Mouse (Mus musculus) hindbrain, embryonic 12.5 days (tissue): ENCODE measurements around the gene Nuak2. TPM values are rescaled to one million over a fixed set of nuclear protein-coding genes. Genes with fewer than 3 reads are reported as not detected.

Experiments
- ATAC-seq: fragments of 200-750 bp; cut with Nextera tagmentation; 2 replicates; pipeline ENCODE4 v1.8.0; 2017; ENCODE audit warnings: moderate TSS enrichment; ENCODE audit not compliant: low FRiP score
- H3K27ac ChIP-seq: fragments of 300-500 bp; sonication (generic); 2 replicates; pipeline ENCODE4 v1.5.1; 2016; ENCODE audit warnings: mild to moderate bottlenecking
- H3K27me3 ChIP-seq: fragments of 300-500 bp; sonication (generic); 2 replicates; pipeline ENCODE4 v1.6.1; 2016; ENCODE audit warnings: mild to moderate bottlenecking
- H3K36me3 ChIP-seq: fragments of 300-500 bp; sonication (generic); 2 replicates; pipeline ENCODE4 v1.6.1; 2016; ENCODE audit warnings: mild to moderate bottlenecking
- H3K4me1 ChIP-seq: fragments of 300-500 bp; sonication (generic); 2 replicates; pipeline ENCODE4 v1.6.1; 2016
- H3K4me2 ChIP-seq: fragments of 300-500 bp; sonication (generic); replicated peaks from 2 replicates; pipeline ENCODE4 v1.6.1; 2016; ENCODE audit warnings: mild to moderate bottlenecking
- H3K4me3 ChIP-seq: fragments of 300-500 bp; sonication (generic); 2 replicates; pipeline ENCODE4 v1.5.1; 2016; ENCODE audit warnings: mild to moderate bottlenecking
- H3K9ac ChIP-seq: fragments of 300-500 bp; sonication (generic); 2 replicates; pipeline ENCODE4 v1.6.1; 2016; ENCODE audit warnings: mild to moderate bottlenecking, moderate library complexity
- H3K9me3 ChIP-seq: fragments of 300-500 bp; sonication (generic); replicated peaks from 2 replicates; pipeline ENCODE4 v1.6.1; 2016; ENCODE audit warnings: mild to moderate bottlenecking
- WGBS: fragments of 180-500 bp; shearing (Covaris S2); methylation state at CpG from one replicate; pipeline ENCODE4 v1.1.7; 2016; 5-methylcytosine and 5-hydroxymethylcytosine counted together
- polyA plus RNA-seq: library from polyadenylated mRNA; unstranded; fragments of >200 nt; fragmentation: Nextera tagmentation; extraction: Ambion mirVana; gene quantifications from 2 replicates; pipeline ENCODE4 v1.2.1, GENCODE M21; 2016

Gene Nuak2
- polyA plus RNA-seq, 1 experiment from 2014 or later: 30.0 TPM

- Histone ChIP-seq H3K9me3 (no peaks in the 10 kb centered on the region), H3K4me2 (no peak overlapping the region), H3K27ac (no peak overlapping the region), H3K9ac (no peak overlapping the region), H3K4me1 (peaks cover 17% of the 10 kb centered on the region), H3K4me3 (no peak overlapping the region), H3K36me3 (peaks cover 21% of the 10 kb centered on the region), H3K27me3 (no peaks in the 10 kb centered on the region)
- WGBS: 90% methylated on average over 7 of the region's 7 CpGs
- ATAC-seq: no peak
Measured at GRCm38 (mm10) chr1:132364896-132365557, 49.1 kb downstream of the Nuak2 start.

- H3K4me1 ChIP-seq: peaks cover 19% of the 10 kb centered on the region
- no peaks in the 10 kb centered on the region for H3K27me3 ChIP-seq
- no peaks in the 10 kb centered on the region for H3K9me3 ChIP-seq
- ATAC-seq: no peak
- no peak overlapping the region for H3K4me3 ChIP-seq
- H3K27ac ChIP-seq: no peak overlapping the region
- H3K36me3 ChIP-seq: peaks cover 17% of the 10 kb centered on the region
- H3K4me2 ChIP-seq: no peak overlapping the region
- H3K9ac ChIP-seq: no peak overlapping the region
- WGBS: 53% methylated on average over 4 of the region's 4 CpGs
Measured at GRCm38 (mm10) chr1:132365645-132366044, 49.7 kb downstream of the Nuak2 start.

GRCm38 (mm10) chr1:132366235-132366634, 50.3 kb downstream of the Nuak2 start:
- no peak overlapping the region for H3K9ac ChIP-seq
- peaks cover 13% of the 10 kb centered on the region for H3K36me3 ChIP-seq
- 53% methylated on average over 8 of the region's 8 CpGs for WGBS
- no peak overlapping the region for H3K4me3 ChIP-seq
- no peaks in the 10 kb centered on the region for H3K27me3 ChIP-seq
- peak overlapping the region; percentile 23; the same call in 1 of the 2 replicates for H3K27ac ChIP-seq
- H3K4me2 ChIP-seq: no peak overlapping the region
- H3K4me1 ChIP-seq: peaks cover 24% of the 10 kb centered on the region
- no peak for ATAC-seq
- no peaks in the 10 kb centered on the region for H3K9me3 ChIP-seq

GRCm38 (mm10) chr1:132366937-132367336, 51.0 kb downstream of the Nuak2 start:
- H3K9ac ChIP-seq: peak overlapping the region; percentile 46
- H3K27me3 ChIP-seq: no peaks in the 10 kb centered on the region
- H3K4me3 ChIP-seq: peak overlapping the region; percentile 4; the same call in 1 of the 2 replicates
- H3K4me2 ChIP-seq: no peak overlapping the region
- peaks cover 31% of the 10 kb centered on the region for H3K4me1 ChIP-seq
- WGBS: 72% methylated on average over 6 of the region's 6 CpGs
- H3K27ac ChIP-seq: peak overlapping the region; percentile 30; the same call in 1 of the 2 replicates
- no peaks in the 10 kb centered on the region for H3K9me3 ChIP-seq
- ATAC-seq: 0 out of 2 replicates have a peak, but pooled peaks have one; percentile 23
- peaks cover 10% of the 10 kb centered on the region for H3K36me3 ChIP-seq

- H3K9me3 ChIP-seq: no peaks in the 10 kb centered on the region
- no peaks in the 10 kb centered on the region for H3K27me3 ChIP-seq
- peaks cover 41% of the 10 kb centered on the region for H3K4me1 ChIP-seq
- H3K4me2 ChIP-seq: no peak overlapping the region
- ATAC-seq: peak; percentile 85
- peaks cover 10% of the 10 kb centered on the region for H3K36me3 ChIP-seq
- no peak overlapping the region for H3K9ac ChIP-seq
- H3K4me3 ChIP-seq: no peak overlapping the region
- 36% methylated on average over 7 of the region's 7 CpGs for WGBS
- H3K27ac ChIP-seq: no peak overlapping the region
Measured at GRCm38 (mm10) chr1:132367692-132368506, 52.0 kb downstream of the Nuak2 start.

GRCm38 (mm10) chr1:132370681-132371173, 54.8 kb downstream of the Nuak2 start:
- H3K27me3 ChIP-seq: no peaks in the 10 kb centered on the region
- peaks cover 66% of the 10 kb centered on the region for H3K4me1 ChIP-seq
- WGBS: 80% methylated on average over 9 of the region's 9 CpGs
- no peak overlapping the region for H3K4me2 ChIP-seq
- H3K36me3 ChIP-seq: peaks cover 7% of the 10 kb centered on the region
- ATAC-seq: no peak
- H3K9ac ChIP-seq: peak overlapping the region; percentile 32; the same call in 1 of the 2 replicates
- H3K9me3 ChIP-seq: no peaks in the 10 kb centered on the region
- peak overlapping the region; percentile 82 for H3K27ac ChIP-seq
- H3K4me3 ChIP-seq: no peak overlapping the region

GRCm38 (mm10) chr1:132371298-132372081, 55.6 kb downstream of the Nuak2 start:
- WGBS: 47% methylated on average over 8 of the region's 8 CpGs
- H3K27me3 ChIP-seq: no peaks in the 10 kb centered on the region
- H3K36me3 ChIP-seq: peaks cover 7% of the 10 kb centered on the region
- peaks cover 65% of the 10 kb centered on the region for H3K4me1 ChIP-seq
- no peaks in the 10 kb centered on the region for H3K9me3 ChIP-seq
- peak overlapping the region; percentile 2; the same call in 1 of the 2 replicates for H3K9ac ChIP-seq
- H3K4me3 ChIP-seq: no peak overlapping the region
- no peak for ATAC-seq
- no peak overlapping the region; the same call in 1 of the 2 replicates for H3K4me2 ChIP-seq
- peak overlapping the region; percentile 82 for H3K27ac ChIP-seq

- 0 out of 2 replicates have a peak, but pooled peaks have one; percentile 31 for ATAC-seq
- peaks cover 67% of the 10 kb centered on the region for H3K4me1 ChIP-seq
- no peaks in the 10 kb centered on the region for H3K9me3 ChIP-seq
- H3K27me3 ChIP-seq: no peaks in the 10 kb centered on the region
- peak overlapping the region; percentile 33; the same call in 1 of the 2 replicates for H3K9ac ChIP-seq
- no peak overlapping the region for H3K4me3 ChIP-seq
- peaks cover 7% of the 10 kb centered on the region for H3K36me3 ChIP-seq
- WGBS: 67% methylated on average over 5 of the region's 5 CpGs
- 0 out of 2 replicates have a peak overlapping the region, but pooled peaks have one; percentile 15 for H3K4me2 ChIP-seq
- peak overlapping the region; percentile 82 for H3K27ac ChIP-seq
Measured at GRCm38 (mm10) chr1:132372354-132372753, 56.4 kb downstream of the Nuak2 start.

GRCm38 (mm10) chr1:132372896-132373534, 57.1 kb downstream of the Nuak2 start:
- no peak for ATAC-seq
- H3K4me1 ChIP-seq: peaks cover 73% of the 10 kb centered on the region
- H3K9ac ChIP-seq: peak overlapping the region; percentile 33; the same call in 1 of the 2 replicates
- H3K4me2 ChIP-seq: no peak overlapping the region
- H3K4me3 ChIP-seq: no peak overlapping the region
- H3K36me3 ChIP-seq: peaks cover 13% of the 10 kb centered on the region
- H3K27ac ChIP-seq: peak overlapping the region; percentile 82
- WGBS: 86% methylated on average over 6 of the region's 6 CpGs
- H3K27me3 ChIP-seq: no peaks in the 10 kb centered on the region
- no peaks in the 10 kb centered on the region for H3K9me3 ChIP-seq

- Histone ChIP-seq H3K4me1 (peaks cover 73% of the 10 kb centered on the region), H3K4me2 (no peak overlapping the region), H3K4me3 (no peak overlapping the region), H3K27ac (peak overlapping the region; percentile 82), H3K36me3 (peaks cover 22% of the 10 kb centered on the region), H3K27me3 (no peaks in the 10 kb centered on the region), H3K9ac (no peak overlapping the region), H3K9me3 (no peaks in the 10 kb centered on the region)
- ATAC-seq: no peak
- 58% methylated on average over 5 of the region's 5 CpGs for WGBS
Measured at GRCm38 (mm10) chr1:132374140-132374872, 58.4 kb downstream of the Nuak2 start.

GRCm38 (mm10) chr1:132374873-132375244, 58.9 kb downstream of the Nuak2 start:
- Histone ChIP-seq H3K27ac (peak overlapping the region; percentile 82), H3K9me3 (no peaks in the 10 kb centered on the region), H3K4me2 (no peak overlapping the region; the same call in 1 of the 2 replicates), H3K36me3 (peaks cover 28% of the 10 kb centered on the region), H3K9ac (no peak overlapping the region), H3K27me3 (no peaks in the 10 kb centered on the region), H3K4me1 (peaks cover 73% of the 10 kb centered on the region), H3K4me3 (no peak overlapping the region)
- 72% methylated on average over 3 of the region's 3 CpGs for WGBS
- ATAC-seq: no peak
